31 mouse cellular contexts compared by ENCODE assay signal in the genomic region with DNA sequence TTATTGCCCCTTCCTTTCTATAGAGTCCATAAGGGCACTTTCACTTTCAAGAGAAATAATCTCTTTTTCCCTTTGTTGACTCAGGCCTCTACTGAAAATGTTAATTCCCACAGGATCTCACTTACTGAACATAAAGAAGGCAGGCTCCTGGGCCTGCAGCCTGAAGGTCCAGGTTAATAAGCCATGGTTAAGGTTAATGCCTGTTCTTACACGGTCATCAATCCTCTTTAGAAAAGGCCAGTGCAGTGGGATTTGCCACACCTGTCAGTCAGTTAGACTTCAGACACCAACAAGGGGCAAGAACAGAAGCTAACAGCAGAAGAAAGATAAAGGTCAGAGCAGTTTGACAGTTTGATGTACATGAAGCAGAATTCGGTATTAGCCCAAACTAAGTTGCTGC.
A peak's percentile ranks its signal among the peaks of the same experiment; 100 is the strongest.
DNase-seq lines count a peak whose midpoint lies in the region; ATAC-seq lines count a peak whose summit lies in the region.
"Had no signal": no experiment of that assay in that cellular context is flagged by ENCODE, and none has a peak within 500 bp of the region (broad histone marks: within the 10 kb centered on the region; RNA-seq: fewer than 3 reads in every experiment).

No protein-coding gene starts in this region.

- ATAC-seq in hindbrain, embryonic 11.5 days (ENCODE audit: low FRiP score), result peak; percentile 70; the same call in 1 of the 2 replicates
- no peak for ATAC-seq in hindbrain, embryonic 14.5 days (ENCODE audit: low FRiP score)
- ATAC-seq in neural tube, embryonic 11.5 days (ENCODE audit: insufficient read depth, low FRiP score, low TSS enrichment), result peak; percentile 48; the same call in 1 of the 2 replicates
- ATAC-seq in neural tube, embryonic 15.5 days (ENCODE audit: low FRiP score), result no peak
- ATAC-seq: forebrain, postnatal 0 days; Patski had no signal

- no peak overlapping the region for H3K9ac ChIP-seq in hindbrain, embryonic 11.5 days (ENCODE audit: low read depth, low read length)
- no peak overlapping the region for H3K9ac ChIP-seq in hindbrain, embryonic 14.5 days
- no peak overlapping the region for H3K9ac ChIP-seq in neural tube, embryonic 11.5 days (ENCODE audit: low read length)
- H3K9ac ChIP-seq in neural tube, embryonic 15.5 days (replicated peaks), result no peak overlapping the region
- H3K9ac ChIP-seq: forebrain, embryonic 12.5 days; forebrain, postnatal 0 days; hindbrain, embryonic 15.5 days; kidney, embryonic 15.5 days; limb, embryonic 12.5 days; liver, embryonic 15.5 days; lung, embryonic 14.5 days had no signal

- no peak overlapping the region for H3K4me2 ChIP-seq in hindbrain, embryonic 11.5 days (replicated peaks; ENCODE audit: low read depth, low read length)
- no peak overlapping the region for H3K4me2 ChIP-seq in hindbrain, embryonic 14.5 days (replicated peaks)
- no peak overlapping the region for H3K4me2 ChIP-seq in neural tube, embryonic 11.5 days (ENCODE audit: low read depth)
- no peak overlapping the region for H3K4me2 ChIP-seq in neural tube, embryonic 15.5 days
- H3K4me2 ChIP-seq: forebrain, embryonic 12.5 days; hindbrain, embryonic 15.5 days; kidney, embryonic 15.5 days; limb, embryonic 12.5 days; liver, embryonic 15.5 days; lung, embryonic 14.5 days had no signal

- no peak overlapping the region for H3K4me3 ChIP-seq in hindbrain, embryonic 11.5 days (ENCODE audit: low read depth, low read length)
- no peak overlapping the region for H3K4me3 ChIP-seq in hindbrain, embryonic 14.5 days (replicated peaks; ENCODE audit: low read length)
- no peak overlapping the region for H3K4me3 ChIP-seq in neural tube, embryonic 11.5 days (ENCODE audit: low read depth, low read length)
- H3K4me3 ChIP-seq in neural tube, embryonic 15.5 days (replicated peaks), result no peak overlapping the region
- H3K4me3 ChIP-seq: erythroblast, embryonic 14.5 days; forebrain, embryonic 12.5 days; hindbrain, embryonic 15.5 days; kidney, embryonic 15.5 days; layer of hippocampus, adult 2 months; left cerebral cortex, adult 2 months; limb, embryonic 12.5 days; liver, embryonic 15.5 days had no signal

- no peaks in the 10 kb centered on the region for H3K9me3 ChIP-seq in hindbrain, embryonic 11.5 days (ENCODE audit: control insufficient read depth, low read length)
- no peaks in the 10 kb centered on the region for H3K9me3 ChIP-seq in hindbrain, embryonic 14.5 days (ENCODE audit: control insufficient read depth, low read length)
- no peaks in the 10 kb centered on the region for H3K9me3 ChIP-seq in neural tube, embryonic 11.5 days (ENCODE audit: control insufficient read depth, low read length)
- no peaks in the 10 kb centered on the region for H3K9me3 ChIP-seq in neural tube, embryonic 15.5 days (replicated peaks)
- H3K9me3 ChIP-seq: forebrain, embryonic 12.5 days; hindbrain, embryonic 15.5 days; kidney, embryonic 15.5 days; limb, embryonic 12.5 days; liver, embryonic 15.5 days had no signal

- H3K27ac ChIP-seq in hindbrain, embryonic 11.5 days (ENCODE audit: low read depth, low read length), result no peak overlapping the region
- H3K27ac ChIP-seq in hindbrain, embryonic 14.5 days, result no peak overlapping the region
- no peak overlapping the region for H3K27ac ChIP-seq in neural tube, embryonic 11.5 days (ENCODE audit: low read depth, low read length)
- no peak overlapping the region for H3K27ac ChIP-seq in neural tube, embryonic 15.5 days (replicated peaks)
- H3K27ac ChIP-seq: forebrain, embryonic 12.5 days; hindbrain, embryonic 15.5 days; kidney, embryonic 15.5 days; layer of hippocampus, adult 2 months; left cerebral cortex, adult 2 months; limb, embryonic 12.5 days; liver, embryonic 15.5 days; stomach, postnatal 0 days had no signal

- no peaks in the 10 kb centered on the region for H3K27me3 ChIP-seq in hindbrain, embryonic 11.5 days (ENCODE audit: control insufficient read depth, insufficient read depth, low read length)
- no peaks in the 10 kb centered on the region for H3K27me3 ChIP-seq in hindbrain, embryonic 14.5 days (ENCODE audit: control insufficient read depth, insufficient read depth, low read length)
- no peaks in the 10 kb centered on the region; the same call in 1 of the 2 replicates for H3K27me3 ChIP-seq in neural tube, embryonic 11.5 days (ENCODE audit: control insufficient read depth, insufficient read depth, low read length)
- no peaks in the 10 kb centered on the region for H3K27me3 ChIP-seq in neural tube, embryonic 15.5 days (replicated peaks)
- H3K27me3 ChIP-seq: forebrain, embryonic 12.5 days; hindbrain, embryonic 15.5 days; kidney, embryonic 15.5 days; limb, embryonic 12.5 days; liver, embryonic 15.5 days; Patski had no signal

- H3K36me3 ChIP-seq in hindbrain, embryonic 11.5 days (ENCODE audit: control insufficient read depth, insufficient read depth, low read length), result no peaks in the 10 kb centered on the region
- H3K36me3 ChIP-seq in hindbrain, embryonic 14.5 days (replicated peaks; ENCODE audit: control insufficient read depth, insufficient read depth), result no peaks in the 10 kb centered on the region
- H3K36me3 ChIP-seq in neural tube, embryonic 11.5 days (ENCODE audit: control insufficient read depth, insufficient read depth, low read length), result no peaks in the 10 kb centered on the region
- no peaks in the 10 kb centered on the region for H3K36me3 ChIP-seq in neural tube, embryonic 15.5 days
- H3K36me3 ChIP-seq: forebrain, embryonic 12.5 days; hindbrain, embryonic 15.5 days; kidney, embryonic 15.5 days; limb, embryonic 12.5 days; liver, embryonic 15.5 days had no signal

- H3K4me1 ChIP-seq in hindbrain, embryonic 11.5 days (replicated peaks; ENCODE audit: control insufficient read depth, insufficient read depth, low read length), result no peaks in the 10 kb centered on the region
- H3K4me1 ChIP-seq in hindbrain, embryonic 14.5 days (replicated peaks; ENCODE audit: control insufficient read depth, insufficient read depth, low read length), result no peaks in the 10 kb centered on the region
- no peaks in the 10 kb centered on the region for H3K4me1 ChIP-seq in neural tube, embryonic 11.5 days (ENCODE audit: control insufficient read depth, insufficient read depth, low read length)
- H3K4me1 ChIP-seq in neural tube, embryonic 15.5 days, result no peaks in the 10 kb centered on the region
- H3K4me1 ChIP-seq: forebrain, embryonic 12.5 days; hindbrain, embryonic 15.5 days; kidney, embryonic 15.5 days; limb, embryonic 12.5 days; liver, embryonic 15.5 days had no signal

- peak; percentile 34 for DNase-seq in hindbrain, embryonic 11.5 days (ENCODE audit: low spot score)
- DNase-seq in hindbrain, embryonic 14.5 days (ENCODE audit: low spot score), result no peak
- DNase-seq in neural tube, embryonic 11.5 days (ENCODE audit: low spot score), result peak; percentile 19
- peak; percentile 44 for DNase-seq in mesoderm, embryonic 11.5 days (ENCODE audit: low read depth, low spot score)
- DNase-seq in heart, adult 18-20 months, result no peak
- no peak for DNase-seq in right cerebral cortex, postnatal 36 days (ENCODE audit: low spot score in 2 of 2)
- DNase-seq: adrenal gland, postnatal 10 days; cerebellum, adult 11 months; cerebellum, adult 9-11 months; forebrain, postnatal 0 days; gastrocnemius, postnatal 10 days; heart, postnatal 14 days; kidney, adult 18-20 months; kidney, postnatal 36 days; lung, embryonic 14.5 days; lung, postnatal 14 days; retina, postnatal 1 day; right cerebral cortex, postnatal 14 days; thymus, adult 18-20 months; thymus, postnatal 25 days had no signal

- 28% methylated on average over 2 of the region's 2 CpGs for WGBS in hindbrain, embryonic 11.5 days
- 22% methylated on average over 2 of the region's 2 CpGs for WGBS in hindbrain, embryonic 14.5 days
- 33% methylated on average over 2 of the region's 2 CpGs for WGBS in neural tube, embryonic 11.5 days
- 36% methylated on average over 2 of the region's 2 CpGs for WGBS in neural tube, embryonic 15.5 days

Comparison
In these comparisons a context has a peak if more than half of its experiments do, and no peak if none do; other contexts are left out.
1. ATAC-seq: peak in hindbrain, embryonic 11.5 days (single experiment) and neural tube, embryonic 11.5 days (single experiment); none in hindbrain, embryonic 14.5 days (single experiment) and neural tube, embryonic 15.5 days (single experiment).
2. DNase-seq: peak in hindbrain, embryonic 11.5 days (single experiment), neural tube, embryonic 11.5 days (single experiment) and mesoderm, embryonic 11.5 days (single experiment); none in hindbrain, embryonic 14.5 days (single experiment), heart, adult 18-20 months (0 of 2) and right cerebral cortex, postnatal 36 days (0 of 2).